Mouse (Mus musculus): ENCODE data around the gene Lhfp. TPM values are rescaled to one million over a fixed set of nuclear protein-coding genes. Genes with fewer than 3 reads are reported as not detected.

Lhfp gene
- total RNA-seq, 2 experiments from 2014 or later, result 30.2 to 37.0 TPM

DNA sequence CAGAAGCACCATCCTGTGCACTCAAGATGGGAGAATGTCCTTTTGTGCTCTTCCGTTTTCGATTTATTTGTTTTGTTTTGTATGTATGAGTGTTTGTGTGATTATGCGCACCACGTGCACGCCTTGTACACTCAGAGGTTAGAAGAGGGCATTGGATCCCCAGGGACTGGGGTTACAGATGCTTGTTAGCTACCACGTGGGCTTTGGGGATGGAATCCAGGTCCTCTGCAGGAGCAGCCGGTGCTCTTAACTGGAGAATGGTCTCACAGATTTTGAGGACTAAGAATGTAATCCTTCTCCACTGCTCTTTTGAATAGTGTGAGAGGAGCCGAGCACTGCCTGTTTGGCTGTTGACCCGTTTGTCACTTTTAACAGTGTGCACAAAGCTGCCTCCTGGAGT, 101.2 kb downstream of the Lhfp start:
- intact Hi-C loops (cut with DNase I), result no loop called here
- no peak for DNase-seq (ENCODE audit: low spot score in 2 of 2)

DNA sequence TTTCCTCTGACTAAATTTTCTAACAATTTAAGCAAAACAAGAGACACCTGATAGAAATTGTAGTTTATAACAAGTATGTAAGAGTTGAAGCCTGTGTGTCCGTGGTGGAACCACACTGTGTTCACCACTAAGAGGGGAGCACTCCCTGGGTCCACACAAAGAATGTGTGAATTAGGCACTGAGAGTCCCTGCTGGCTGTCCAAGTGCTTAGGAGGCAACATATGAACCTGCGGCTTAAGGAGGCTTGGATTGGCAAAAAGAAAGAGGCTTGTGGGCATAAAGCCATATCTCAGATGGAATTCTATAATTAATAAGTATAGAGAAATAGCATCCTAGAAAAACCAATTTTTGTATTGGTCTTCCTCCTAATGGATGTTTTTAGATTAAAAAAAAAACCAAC, 104.2 kb downstream of the Lhfp start:
- intact Hi-C loops (cut with DNase I), result no loop called here
- DNase-seq (ENCODE audit: low spot score in 2 of 2), result no peak

DNA sequence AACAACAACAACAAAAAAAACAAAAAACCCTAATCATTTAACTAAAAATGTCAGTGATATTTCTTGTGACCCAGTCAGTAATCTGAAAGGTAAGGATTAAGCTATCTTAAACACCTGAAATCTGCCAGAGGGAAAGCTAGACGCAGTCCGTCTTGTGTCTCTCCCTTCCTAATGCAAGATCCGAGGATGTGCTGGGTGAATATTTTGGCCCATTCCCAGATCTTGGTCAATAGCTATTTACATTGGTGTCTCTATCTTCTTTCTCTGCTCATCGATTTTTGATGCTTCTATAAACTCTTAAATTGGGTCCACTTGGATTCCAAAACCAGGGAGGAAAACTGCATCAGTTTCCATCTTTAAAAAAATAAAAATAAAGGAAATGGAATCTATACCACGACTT, 104.6 kb downstream of the Lhfp start:
- DNase-seq (ENCODE audit: low spot score in 2 of 2), result no peak
- intact Hi-C loops (cut with DNase I), result no loop called here

DNA sequence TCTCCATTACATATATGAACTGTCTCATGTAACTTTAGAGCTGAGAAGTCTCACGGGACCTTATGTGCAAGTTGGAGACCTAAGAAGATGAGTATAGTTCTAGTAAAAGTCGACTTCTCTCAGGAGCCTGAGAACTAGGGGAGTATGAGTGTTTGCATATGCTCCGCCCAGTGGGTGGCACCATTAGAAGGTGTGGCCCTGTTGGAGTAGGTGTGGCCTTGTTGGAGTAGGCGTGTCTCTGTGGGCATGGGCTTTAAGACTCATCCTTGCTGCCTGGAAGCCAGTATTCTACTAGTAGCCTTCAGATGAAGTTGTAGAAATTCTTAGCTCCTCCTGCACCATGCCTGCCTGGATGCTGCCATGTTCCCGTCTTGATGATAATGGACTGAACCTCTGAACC, 105.7 kb downstream of the Lhfp start:
- intact Hi-C loops (cut with DNase I), result no loop called here
- no peak for DNase-seq (ENCODE audit: low spot score in 2 of 2)

DNA sequence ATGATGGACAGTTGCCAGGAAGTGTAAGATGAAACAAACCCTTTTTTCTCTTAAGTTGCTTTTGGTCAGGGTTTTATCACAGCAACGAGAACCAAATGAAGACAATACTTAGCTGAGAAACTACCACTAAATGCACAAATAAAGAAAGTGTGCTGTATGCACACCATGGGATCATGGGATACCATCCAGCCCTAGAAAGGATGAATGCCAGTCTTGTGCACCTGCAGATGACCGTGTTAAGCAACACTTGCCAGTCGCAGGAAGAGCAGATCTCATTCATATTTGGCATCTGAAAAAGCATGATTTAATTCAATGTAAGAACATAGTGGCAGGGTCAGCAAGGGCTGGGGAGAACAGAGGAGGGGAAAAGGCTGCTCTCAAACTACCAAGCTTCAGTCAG, 107.4 kb downstream of the Lhfp start:
- intact Hi-C loops (cut with DNase I), result no loop called here

DNA sequence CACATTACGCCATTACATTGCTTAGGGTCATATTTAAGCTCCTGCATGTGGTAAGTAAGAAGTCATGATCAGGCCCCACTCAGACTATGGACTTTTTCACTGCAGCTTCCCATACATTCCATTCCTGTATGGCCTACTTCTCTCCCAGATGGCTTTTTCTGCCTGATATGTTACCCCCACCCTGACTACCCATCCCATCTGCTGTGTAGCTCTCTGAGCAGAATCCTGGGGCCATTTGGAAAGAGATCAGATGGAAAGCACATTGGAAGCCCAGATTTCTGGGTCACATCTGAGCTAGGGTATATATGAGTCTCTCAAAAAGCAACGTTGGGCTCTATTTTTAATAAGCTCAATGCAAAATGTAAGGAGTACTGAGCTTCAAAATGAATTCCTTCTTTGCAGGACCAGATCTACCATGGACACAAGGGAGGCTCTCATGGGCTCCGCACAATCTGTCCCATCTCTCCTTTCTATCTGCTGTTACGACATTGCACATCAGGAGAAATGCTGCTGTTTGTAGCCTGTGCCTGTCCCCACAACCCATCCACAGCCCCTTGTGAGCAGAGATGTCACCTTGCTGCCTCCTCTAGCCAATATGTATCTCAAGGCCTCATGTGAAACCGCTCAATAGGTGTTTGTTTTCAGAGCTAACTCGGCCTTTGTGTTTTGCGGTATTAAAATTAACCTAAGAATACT, 108.4 kb downstream of the Lhfp start:
- intact Hi-C loops (cut with DNase I), result no loop called here
- DNase-seq (ENCODE audit: low spot score in 2 of 2), result no peak

More for the DNA sequence above, 107.4 kb downstream of the Lhfp start:
- no peak for DNase-seq (ENCODE audit: low spot score in 2 of 2)

DNA sequence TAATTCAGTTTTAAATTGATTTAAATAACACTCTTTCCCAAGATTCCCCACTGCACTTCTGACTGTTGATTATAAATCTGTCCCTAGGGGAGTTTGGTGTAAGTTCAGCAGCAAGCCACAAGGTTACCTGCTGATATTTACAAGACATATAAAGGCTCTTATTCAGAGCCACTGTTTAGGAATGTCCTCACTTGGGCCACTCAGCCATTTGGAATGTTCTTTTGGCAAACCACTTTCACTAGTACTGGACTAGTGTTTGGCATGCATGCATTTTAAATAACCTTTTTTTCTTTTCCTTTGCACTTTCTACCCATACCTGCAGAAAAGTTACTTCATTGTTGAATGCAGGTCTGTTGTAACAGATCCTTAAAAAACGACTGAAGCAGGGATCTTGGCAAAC, 109.8 kb downstream of the Lhfp start:
- intact Hi-C loops (cut with DNase I), result no loop called here

DNA sequence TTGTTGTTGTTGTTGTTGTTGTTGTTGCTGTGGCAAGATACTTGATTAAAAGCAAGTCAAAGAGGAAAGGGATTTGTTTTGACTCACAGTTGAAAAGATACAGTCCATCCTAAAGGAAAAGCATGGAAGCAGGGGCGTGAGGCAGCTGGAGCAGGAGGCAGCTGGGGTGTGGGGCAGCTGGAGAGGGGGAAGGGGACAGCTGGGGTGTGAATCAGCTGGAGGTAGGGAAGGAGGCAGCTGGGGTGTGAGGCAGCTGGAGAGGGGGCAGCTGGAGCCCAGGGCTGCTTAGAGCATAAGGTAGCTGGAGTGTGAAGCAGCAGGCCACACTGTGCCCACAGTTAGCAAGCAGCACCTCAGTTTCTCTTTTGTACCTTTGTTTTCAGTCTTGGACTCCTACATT, 110.3 kb downstream of the Lhfp start:
- intact Hi-C loops (cut with DNase I), result no loop called here
- no peak for DNase-seq (ENCODE audit: low spot score in 2 of 2)

More for the DNA sequence above, 109.8 kb downstream of the Lhfp start:
- no peak for DNase-seq (ENCODE audit: low spot score in 2 of 2)

DNA sequence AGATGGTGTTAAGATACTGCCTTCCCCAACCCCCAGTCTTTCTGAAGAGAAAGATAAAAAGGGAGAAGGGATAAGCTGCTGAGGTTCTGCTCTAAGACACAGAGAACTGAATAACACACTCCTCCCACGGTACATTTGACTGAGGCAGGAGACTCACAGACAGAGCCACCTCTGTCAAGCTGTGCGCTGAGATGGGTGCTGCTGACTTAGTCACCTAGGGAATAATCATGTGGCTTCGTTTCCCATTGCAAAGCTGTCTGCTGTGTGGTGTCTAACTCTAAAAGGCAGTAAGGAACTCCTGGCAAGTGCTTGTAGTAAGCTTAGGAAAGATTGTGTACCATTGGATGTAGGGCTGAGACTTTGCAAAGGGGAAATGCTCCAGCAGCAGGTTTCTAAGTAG, 120.6 kb downstream of the Lhfp start:
- intact Hi-C loops (cut with DNase I), result loop anchor here (10.0 kb wide), 1 partner anchor 117 kb away; the partner anchor contains the start of gene Lhfp
- DNase-seq (ENCODE audit: low spot score in 2 of 2), result no peak

DNA sequence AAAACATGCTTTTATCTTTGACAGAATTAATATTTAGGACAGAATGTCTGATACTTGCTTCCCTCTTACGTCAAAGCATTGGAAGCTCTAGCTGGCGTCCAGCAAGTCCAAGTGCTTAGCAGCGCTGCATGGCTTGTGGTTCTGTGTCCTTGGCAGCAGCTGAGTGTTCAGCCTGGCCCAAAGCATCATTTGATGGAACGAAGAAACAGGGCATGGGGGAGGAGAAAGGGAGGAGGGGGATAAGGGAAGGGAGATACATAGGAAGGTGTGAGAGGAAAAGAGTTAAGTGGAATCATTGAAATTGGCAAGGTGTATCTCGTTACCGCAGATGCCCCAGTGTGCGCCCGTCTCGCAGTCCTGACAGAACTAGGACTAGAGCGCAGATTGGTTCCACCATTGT, 124.0 kb downstream of the Lhfp start:
- intact Hi-C loops (cut with DNase I), result loop anchor here (10.0 kb wide), 1 partner anchor 120 kb away; the partner anchor contains the start of gene Lhfp
- DNase-seq (ENCODE audit: low spot score in 2 of 2), result peak in 1 of 2 experiments; percentile 15

DNA sequence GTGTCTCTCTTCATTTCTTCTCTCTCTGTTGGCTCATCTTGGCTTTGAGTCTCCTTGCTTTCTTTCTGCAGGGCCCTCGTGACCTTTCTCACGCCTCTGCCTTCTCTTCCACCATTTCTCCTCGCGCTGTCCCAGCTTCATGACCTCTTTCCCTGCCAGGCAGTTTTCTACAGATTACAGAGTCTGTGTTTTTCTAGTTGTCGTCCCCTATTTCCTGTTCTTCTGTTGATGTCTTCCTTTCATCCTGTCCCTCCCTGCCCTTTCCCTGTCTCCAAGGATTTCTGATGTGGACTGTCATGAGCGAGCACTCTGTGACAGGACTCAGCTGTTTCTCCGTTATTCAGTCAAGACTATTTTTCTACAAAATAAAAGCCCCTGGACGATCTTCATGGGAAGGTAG, 124.7 kb downstream of the Lhfp start:
- intact Hi-C loops (cut with DNase I), result loop anchor here (10.0 kb wide), 1 partner anchor 121 kb away; the partner anchor contains the start of gene Lhfp
- no peak for DNase-seq (ENCODE audit: low spot score in 2 of 2)

DNA sequence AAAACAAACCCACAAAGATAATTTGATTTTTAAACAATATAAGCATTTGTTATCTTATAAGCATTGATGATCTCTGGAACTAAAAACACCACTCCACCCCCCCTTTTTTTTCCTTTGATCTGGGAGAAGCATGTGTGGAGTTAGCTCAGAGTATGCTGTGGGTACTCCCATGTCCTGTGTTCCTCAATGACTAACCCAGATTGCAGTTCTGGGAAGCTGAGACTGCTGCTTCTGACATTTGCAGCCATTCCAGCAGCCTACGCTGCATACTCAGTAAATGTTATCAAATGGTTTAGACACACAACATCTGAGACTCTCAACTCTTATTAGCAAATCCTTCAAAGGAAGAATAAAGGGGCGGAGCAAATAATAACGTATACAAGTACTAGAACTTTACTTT, 128.2 kb downstream of the Lhfp start:
- no peak for DNase-seq (ENCODE audit: low spot score in 2 of 2)
- intact Hi-C loops (cut with DNase I), result loop anchor here (10.0 kb wide), 1 partner anchor 125 kb away; the partner anchor contains the start of gene Lhfp

DNA sequence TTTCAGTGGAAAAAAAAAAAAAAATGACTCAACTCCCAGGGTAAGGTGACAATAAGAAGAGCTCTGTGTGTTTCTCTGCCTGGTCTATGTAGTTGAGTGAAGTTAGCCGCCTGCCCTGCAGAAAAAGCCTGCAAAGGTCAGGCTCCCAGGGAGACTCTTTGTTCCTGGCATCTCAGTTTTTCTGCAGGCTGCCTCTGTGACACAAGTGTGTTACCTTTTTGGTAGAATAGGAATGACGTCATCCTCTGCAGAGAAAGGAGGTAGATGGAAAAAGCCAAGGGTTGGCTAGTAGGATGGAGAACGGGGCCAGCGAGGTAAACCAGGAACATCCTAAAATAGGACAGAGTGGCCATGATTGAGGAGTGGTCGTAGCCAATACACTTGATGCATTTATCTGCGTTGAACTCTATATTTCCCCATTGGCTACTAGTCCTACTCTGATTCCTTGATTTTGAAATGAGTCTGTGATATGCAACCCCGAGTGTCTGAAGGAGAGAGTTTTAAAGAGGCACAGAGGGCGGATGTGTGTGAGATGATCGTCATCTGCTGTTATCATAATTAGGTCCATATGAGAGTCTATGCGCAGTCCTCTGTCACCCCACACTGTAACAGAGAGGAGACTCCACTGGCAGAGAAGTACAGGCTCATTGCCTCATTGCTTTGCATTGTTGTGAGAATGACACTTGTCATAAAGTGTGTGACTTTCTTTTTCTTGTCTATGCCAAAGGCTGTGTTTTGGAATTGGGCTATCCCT, 132.2 kb downstream of the Lhfp start:
- intact Hi-C loops (cut with DNase I), result no loop called here
- no peak for DNase-seq (ENCODE audit: low spot score in 2 of 2)

DNA sequence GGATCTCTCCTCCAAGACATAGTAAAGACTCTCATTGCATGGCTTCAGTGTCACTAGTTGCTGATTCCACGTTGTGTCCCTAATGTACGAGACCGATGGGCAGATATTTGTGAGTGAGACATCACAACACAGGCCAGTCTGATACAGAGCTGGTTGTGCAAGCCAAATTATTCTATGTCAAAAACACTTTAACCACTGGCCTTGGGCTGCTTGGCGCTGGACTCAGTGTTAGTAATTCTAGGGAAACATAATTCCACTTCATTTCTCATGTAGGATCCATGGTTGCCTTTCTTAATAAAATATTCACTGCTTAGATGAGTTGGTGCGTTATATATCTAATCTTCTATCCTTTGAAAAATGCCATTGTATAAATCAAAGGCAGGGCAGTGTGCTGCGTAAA, 138.6 kb downstream of the Lhfp start:
- no peak for DNase-seq (ENCODE audit: low spot score in 2 of 2)
- intact Hi-C loops (cut with DNase I), result no loop called here

DNA sequence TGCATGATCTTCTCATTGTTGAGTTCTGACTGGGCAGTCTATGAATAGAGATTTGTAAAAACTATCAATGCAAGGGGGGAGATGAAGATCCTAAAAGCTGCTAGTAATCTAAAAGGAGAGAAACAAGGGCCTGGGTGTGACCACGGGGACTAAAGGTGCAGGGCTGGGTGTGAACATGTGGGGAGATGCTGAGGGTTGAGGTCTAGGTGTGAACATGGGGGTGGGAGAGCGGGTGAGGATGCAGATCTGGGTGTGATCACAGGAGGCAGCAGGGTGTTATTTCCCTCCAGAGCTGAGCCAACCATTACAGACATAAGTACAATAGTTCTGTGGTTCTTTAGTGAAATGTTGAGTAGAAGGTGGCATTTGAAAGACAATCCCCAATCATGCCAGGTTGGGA, 144.1 kb downstream of the Lhfp start:
- intact Hi-C loops (cut with DNase I), result no loop called here
- no peak for DNase-seq (ENCODE audit: low spot score in 2 of 2)

DNA sequence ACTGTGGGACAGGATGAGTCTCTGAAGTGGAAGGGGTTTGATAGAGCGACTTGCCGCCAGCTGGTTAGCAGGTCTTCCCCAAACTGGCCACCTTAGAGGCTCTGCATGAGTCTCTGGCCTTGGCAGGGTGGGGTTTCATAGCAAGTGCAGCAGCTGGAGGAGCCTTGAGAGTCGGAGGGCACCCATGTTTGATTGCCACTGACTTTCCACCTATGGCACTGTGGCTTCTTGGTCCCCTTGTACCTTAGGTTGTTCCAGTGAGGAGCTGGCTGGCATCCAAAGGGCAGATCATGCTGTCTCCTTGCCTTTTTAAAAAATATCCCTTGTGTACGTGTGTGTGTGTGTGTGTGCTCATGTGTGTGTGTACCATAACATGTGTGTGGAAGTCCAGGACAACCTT, 152.1 kb downstream of the Lhfp start:
- intact Hi-C loops (cut with DNase I), result no loop called here

DNA sequence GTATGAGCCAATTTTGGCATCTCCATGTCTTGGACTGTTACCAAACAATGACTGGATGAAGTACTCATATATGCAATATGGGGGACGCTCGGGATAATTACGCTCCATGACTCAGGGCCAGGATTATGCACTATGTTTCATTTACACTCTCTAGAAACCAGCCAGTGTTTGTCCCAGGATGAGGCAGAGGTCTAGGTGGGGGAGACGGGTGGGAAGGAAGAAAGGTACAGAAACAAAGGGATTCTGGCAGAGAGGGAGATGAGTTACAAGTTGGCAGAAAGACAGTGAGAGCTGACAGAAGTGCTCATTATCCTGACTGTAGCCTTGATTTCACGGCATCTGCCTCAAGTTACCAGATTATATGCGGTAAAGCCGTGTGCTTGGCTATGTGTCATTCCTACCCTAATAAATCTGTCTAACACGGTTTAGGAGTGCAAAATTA, 154.4 kb downstream of the Lhfp start:
- no peak for DNase-seq (ENCODE audit: low spot score in 2 of 2)
- intact Hi-C loops (cut with DNase I), result no loop called here

More for the DNA sequence above, 152.1 kb downstream of the Lhfp start:
- DNase-seq (ENCODE audit: low spot score in 2 of 2), result no peak

DNA sequence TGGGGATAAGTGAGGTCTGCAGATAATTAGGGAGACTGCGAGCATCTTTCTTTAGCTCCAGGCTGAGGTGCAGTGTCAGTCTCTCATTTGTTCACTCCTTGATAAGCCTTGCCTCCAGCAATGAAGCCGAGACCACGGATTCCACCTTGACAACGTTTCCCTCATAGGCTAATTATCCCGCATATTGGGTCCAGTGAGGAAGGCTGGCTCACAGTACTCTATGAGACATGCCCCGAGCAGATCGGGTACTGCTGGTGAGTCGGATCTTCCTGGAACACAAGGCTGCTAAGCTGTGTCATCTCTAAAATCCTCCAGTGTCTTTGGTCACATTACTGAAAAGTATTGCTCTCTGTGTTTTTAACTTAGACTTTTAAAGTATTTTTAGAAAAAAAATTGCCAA, 158.8 kb downstream of the Lhfp start:
- DNase-seq (ENCODE audit: low spot score in 2 of 2), result no peak
- intact Hi-C loops (cut with DNase I), result no loop called here

DNA sequence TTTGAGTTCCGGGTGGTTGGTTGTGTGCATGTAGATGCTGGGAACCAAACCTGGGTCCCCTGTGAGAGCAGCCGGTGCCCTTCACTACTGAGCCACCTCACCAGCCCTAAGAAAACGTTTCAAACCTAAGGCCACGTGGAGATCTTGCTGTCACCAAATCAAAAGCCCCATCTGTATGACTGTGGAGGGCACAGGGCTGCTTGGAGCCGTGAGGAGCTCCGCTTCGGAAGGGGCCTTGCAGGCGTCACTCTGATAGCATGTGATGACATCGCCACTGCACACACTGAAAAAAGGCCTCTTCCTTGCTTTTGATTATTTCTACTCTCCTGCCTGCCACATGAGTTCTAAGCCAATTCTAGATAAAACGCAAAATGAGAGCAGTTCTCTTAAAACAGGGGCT, 159.5 kb downstream of the Lhfp start:
- intact Hi-C loops (cut with DNase I), result no loop called here

DNA sequence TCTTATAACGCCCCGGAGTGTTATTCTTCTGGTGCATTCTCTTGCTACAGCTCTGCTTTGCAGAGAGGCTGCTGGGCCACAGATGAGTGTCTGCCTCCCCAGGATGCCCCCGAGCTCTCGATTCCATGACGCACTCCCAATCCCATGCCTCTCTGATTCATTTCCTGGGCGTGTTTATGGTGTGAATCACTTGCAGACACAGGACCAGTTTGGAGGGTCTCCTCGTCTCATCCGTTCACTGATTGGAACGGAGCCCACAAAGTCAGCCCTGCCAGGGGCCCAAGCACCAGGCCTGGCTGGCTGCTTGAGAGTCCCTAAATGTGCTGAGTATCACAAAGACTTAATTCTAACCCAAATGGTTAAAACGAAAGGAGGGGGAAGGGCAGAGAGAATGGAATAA, 160.3 kb downstream of the Lhfp start:
- DNase-seq (ENCODE audit: low spot score in 2 of 2), result no peak

More for the DNA sequence above, 159.5 kb downstream of the Lhfp start:
- no peak for DNase-seq (ENCODE audit: low spot score in 2 of 2)

DNA sequence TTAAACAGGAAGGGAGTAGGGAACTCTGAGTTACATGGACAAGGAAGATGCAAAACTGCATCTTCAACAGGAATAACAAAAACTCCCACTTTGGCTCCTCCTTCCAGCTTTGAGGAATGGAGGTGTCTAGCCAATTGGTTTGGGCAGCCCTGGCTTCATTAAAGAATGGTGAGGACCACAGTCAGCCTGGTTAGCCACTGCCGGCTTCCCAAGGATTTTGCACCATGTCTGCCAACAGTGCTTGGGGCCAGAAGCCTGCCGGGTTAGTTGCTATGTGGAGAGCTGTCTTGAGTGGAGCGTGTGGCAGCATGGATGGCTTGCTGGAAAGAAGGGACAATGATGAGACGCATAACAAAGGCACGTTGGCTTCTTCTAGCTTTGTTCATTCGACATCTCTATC, 160.9 kb downstream of the Lhfp start:
- intact Hi-C loops (cut with DNase I), result no loop called here
- DNase-seq (ENCODE audit: low spot score in 2 of 2), result no peak

More for the DNA sequence above, 160.3 kb downstream of the Lhfp start:
- intact Hi-C loops (cut with DNase I), result no loop called here
